Mouse (Mus musculus) heart, embryonic 16.5 days (tissue): ENCODE results near the gene Klk1b4. TPM values are rescaled to one million over a fixed set of nuclear protein-coding genes. Genes with fewer than 3 reads are reported as not detected.
"Not testable (repeated sequence)": the region's sequence is repeated elsewhere in the genome, so short reads cannot be mapped to it uniquely, and the experiment has no call there.

Experiments used
- ATAC-seq: fragments of 200-750 bp; cut with Nextera tagmentation; replicated peaks from 2 replicates; pipeline ENCODE4 v1.8.0; 2017; ENCODE audit warnings: moderate number of reproducible peaks; ENCODE audit not compliant: insufficient read depth, low FRiP score; ENCODE audit errors: extremely low read depth
- H3K27ac ChIP-seq: fragments of 300-500 bp; sonication (generic); 2 replicates; pipeline ENCODE4 v1.5.1; 2014; ENCODE audit warnings: mild to moderate bottlenecking, low read length, control low read depth, moderate library complexity
- H3K27me3 ChIP-seq: fragments of 300-500 bp; sonication (generic); 2 replicates; pipeline ENCODE4 v1.6.1; 2014; ENCODE audit warnings: low read length, mixed read lengths; ENCODE audit not compliant: control insufficient read depth, insufficient read depth
- H3K36me3 ChIP-seq: fragments of 300-500 bp; sonication (generic); 2 replicates; pipeline ENCODE4 v1.6.1; 2014; ENCODE audit not compliant: control insufficient read depth, insufficient read depth
- H3K4me1 ChIP-seq: fragments of 300-500 bp; sonication (generic); 2 replicates; pipeline ENCODE4 v1.6.1; 2014; ENCODE audit warnings: low read length, mixed read lengths; ENCODE audit not compliant: control insufficient read depth, insufficient read depth
- H3K4me2 ChIP-seq: fragments of 300-500 bp; sonication (generic); 2 replicates; pipeline ENCODE4 v1.6.1; 2014; ENCODE audit warnings: low read depth, mild to moderate bottlenecking, control low read depth, low read length
- H3K4me3 ChIP-seq: fragments of 300-500 bp; sonication (generic); 2 replicates; pipeline ENCODE4 v1.5.1; 2014; ENCODE audit warnings: mild to moderate bottlenecking, control low read depth, low read length
- H3K9ac ChIP-seq: fragments of 300-500 bp; sonication (generic); 2 replicates; pipeline ENCODE4 v1.6.1; 2014; ENCODE audit warnings: low read length, control low read depth
- H3K9me3 ChIP-seq: fragments of 300-500 bp; sonication (generic); replicated peaks from 2 replicates; pipeline ENCODE4 v1.6.1; 2016; ENCODE audit warnings: low read length; ENCODE audit not compliant: control insufficient read depth
- WGBS: fragments of 180-500 bp; shearing (Covaris S2); extraction: QIAGEN DNeasy Blood & Tissue Kit; methylation state at CpG from one replicate; pipeline ENCODE4 v1.1.7; 2014; 5-methylcytosine and 5-hydroxymethylcytosine counted together
- polyA plus RNA-seq: library from polyadenylated mRNA; unstranded; fragments of >200 nt; fragmentation: Nextera tagmentation; extraction: Ambion mirVana; gene quantifications from 2 replicates; pipeline ENCODE4 v1.2.1, GENCODE M21; 2015

Gene Klk1b4
- not detected in 2 replicates for polyA plus RNA-seq

DNA sequence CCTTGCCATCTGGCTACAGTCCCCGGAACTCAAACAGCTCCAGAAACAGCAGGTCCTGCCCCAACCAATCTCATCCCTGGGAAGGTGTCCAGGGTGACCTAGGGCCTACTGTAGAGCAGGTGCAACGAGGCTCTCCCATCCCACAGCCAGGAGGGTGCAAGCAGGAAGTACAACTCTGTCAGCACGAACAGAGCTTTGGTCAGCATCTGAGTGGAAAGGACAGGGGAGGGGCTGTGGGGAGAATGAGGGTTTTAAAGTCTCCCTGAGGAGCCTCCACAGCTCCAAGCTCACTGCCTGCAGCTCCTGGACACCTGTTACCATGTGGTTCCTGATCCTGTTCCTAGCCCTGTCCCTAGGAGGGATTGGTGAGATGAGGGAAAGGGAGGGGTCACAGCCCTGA, at the start of gene Klk1b4:
Klk1b4 (plus strand) TSS at position 301 of the 400 bp plus-strand sequence.
- 46% methylated on average over 3 of the region's 3 CpGs for WGBS
- not testable (repeated sequence) for ATAC-seq

DNA sequence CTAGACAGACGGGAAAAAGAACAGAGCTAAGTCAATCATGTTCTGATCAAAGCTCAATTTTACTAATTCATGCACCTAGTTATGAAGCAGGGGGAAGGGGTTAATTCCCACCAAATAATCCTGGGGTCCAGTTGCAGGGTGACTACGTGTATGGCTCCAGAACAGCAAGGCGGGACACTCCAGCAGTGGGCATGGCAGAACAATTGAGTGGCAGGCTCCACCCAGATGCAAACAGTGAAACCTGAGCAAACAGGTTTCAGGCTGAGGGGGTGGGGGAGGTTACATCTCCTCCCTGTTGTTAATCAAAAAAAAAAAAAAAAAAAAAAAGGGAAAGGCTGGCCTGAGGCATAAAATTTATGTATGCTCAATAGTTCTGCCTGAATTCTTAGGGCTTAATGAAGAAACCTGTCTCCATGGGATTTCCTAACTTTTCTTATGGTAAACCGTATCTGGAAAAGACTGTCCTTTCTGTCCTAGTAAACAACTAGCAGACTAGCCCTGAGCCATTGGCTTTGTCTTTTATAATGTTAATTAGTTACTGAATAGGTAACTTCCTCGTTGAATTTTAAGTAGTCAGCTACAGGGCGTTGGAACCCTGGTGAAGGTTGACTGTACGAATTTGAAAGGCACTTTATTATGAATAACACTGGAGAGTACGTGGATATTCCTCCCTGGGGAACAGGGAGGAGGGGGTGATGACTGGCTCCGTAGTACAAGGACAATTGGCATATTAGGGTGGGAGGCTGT, 27.8 kb upstream of the Klk1b4 start:
- no peak for ATAC-seq
- no peak overlapping the region for H3K9ac ChIP-seq
- WGBS, result 73% methylated on average over 9 of the region's 9 CpGs
- no peak overlapping the region for H3K4me2 ChIP-seq
- H3K9me3 ChIP-seq, result no peaks in the 10 kb centered on the region
- no peaks in the 10 kb centered on the region for H3K4me1 ChIP-seq
- no peaks in the 10 kb centered on the region for H3K36me3 ChIP-seq
- no peak overlapping the region for H3K27ac ChIP-seq
- no peaks in the 10 kb centered on the region for H3K27me3 ChIP-seq
- H3K4me3 ChIP-seq, result no peak overlapping the region

More for the DNA sequence above, at the start of gene Klk1b4:
- H3K27me3 ChIP-seq, H3K4me3 ChIP-seq, H3K27ac ChIP-seq, H3K36me3 ChIP-seq, H3K4me2 ChIP-seq, H3K4me1 ChIP-seq, H3K9ac ChIP-seq, H3K9me3 ChIP-seq: not testable (repeated sequence)

DNA sequence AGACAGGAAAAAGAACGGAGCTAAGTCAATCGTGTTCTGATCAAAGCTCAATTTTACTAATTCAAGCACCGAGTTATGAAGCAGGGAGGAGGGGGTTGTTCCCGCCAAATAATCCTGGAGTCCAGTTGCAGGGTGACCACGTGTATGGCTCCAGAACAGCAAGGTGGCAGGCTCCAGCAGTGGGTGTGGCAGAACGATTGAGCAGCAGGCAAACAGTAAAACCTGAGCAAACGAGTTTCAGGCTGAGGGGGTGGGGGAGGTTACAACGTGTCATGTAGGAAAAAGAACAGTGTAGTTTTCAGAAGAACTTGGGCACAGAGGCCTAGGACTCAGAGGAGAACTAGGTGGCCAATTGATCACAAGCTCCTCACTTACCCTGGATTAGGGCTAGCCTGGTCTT, 20.7 kb upstream of the Klk1b4 start:
- H3K9ac ChIP-seq, H3K27ac ChIP-seq, H3K27me3 ChIP-seq, H3K4me3 ChIP-seq, H3K4me2 ChIP-seq, ATAC-seq, H3K9me3 ChIP-seq, H3K4me1 ChIP-seq, H3K36me3 ChIP-seq: not testable (repeated sequence)
- WGBS, result 58% methylated on average over 8 of the region's 8 CpGs

DNA sequence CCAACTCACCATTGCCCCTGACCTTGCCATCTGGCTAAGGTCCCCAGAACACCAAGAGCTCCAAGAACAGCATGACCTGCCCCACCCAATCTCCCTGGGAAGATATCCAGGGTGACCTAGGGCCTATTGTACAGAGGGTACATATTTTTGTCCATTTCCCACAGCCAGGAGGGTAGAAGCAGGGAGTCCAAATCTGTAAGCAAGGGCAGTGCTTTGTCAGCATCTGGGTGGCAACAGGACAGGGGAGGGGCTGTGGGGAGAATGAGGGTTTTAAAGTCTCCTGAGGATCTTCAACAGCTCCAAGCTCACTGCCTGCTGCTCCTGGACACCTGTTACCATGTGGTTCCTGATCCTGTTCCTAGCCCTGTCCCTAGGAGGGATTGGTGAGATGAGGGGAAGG, 19.3 kb upstream of the Klk1b4 start, which contains the start of gene Klk1b24:
Klk1b24 (plus strand) TSS at position 301 of the 400 bp plus-strand sequence.
- H3K4me1 ChIP-seq, H3K4me3 ChIP-seq, H3K27ac ChIP-seq, H3K27me3 ChIP-seq, ATAC-seq, H3K9ac ChIP-seq, H3K4me2 ChIP-seq, H3K36me3 ChIP-seq, H3K9me3 ChIP-seq: not testable (repeated sequence)

DNA sequence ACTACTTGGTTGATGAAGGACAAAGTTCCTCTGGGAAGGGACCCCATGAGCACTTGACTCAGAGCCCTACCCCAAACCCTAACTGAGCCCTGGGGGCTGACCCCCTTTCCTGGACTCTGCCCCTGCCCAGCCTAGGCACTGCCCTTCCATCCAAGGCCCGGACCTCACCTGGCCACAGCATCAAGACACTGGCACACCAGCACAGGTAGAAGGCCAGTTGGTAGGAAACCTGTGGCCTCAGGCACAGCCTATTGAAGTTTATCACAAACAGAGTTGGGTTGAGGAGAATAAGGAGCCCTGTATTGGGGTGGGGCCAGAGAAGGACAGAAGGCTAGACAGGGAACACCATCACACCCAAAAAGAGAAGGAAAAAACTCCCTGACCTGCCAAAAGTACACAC, 13.8 kb upstream of the Klk1b4 start:
- not testable (repeated sequence) for H3K4me2 ChIP-seq, H3K4me3 ChIP-seq, H3K27ac ChIP-seq, H3K9me3 ChIP-seq, H3K4me1 ChIP-seq, ATAC-seq, H3K27me3 ChIP-seq, H3K9ac ChIP-seq, H3K36me3 ChIP-seq
- 78% methylated on average over 1 of the region's 1 CpGs for WGBS

DNA sequence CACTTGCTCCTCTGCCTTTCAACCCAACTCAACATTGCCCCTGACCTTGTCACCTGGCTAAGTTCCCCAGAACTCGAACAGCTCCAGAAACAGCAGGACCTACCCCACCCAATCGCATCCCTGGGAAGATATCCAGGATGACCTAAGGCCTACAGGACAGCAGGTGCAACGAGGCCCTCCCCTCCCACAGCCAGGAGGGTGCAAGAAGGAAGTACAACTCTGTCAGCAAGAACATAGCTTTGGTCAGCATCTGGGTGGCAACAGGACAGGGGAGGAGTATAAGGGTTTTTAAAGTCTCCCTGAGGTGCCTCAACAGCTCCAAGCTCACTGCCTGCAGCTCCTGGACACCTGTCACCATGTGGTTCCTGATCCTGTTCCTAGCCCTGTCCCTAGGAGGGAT, 9.3 kb upstream of the Klk1b4 start, which contains the start of gene Klk1b3:
Klk1b3 (plus strand) TSS at position 301 of the 400 bp plus-strand sequence.
- H3K36me3 ChIP-seq, result no peaks in the 10 kb centered on the region
- no peak within 1 kb of the TSS for H3K27ac ChIP-seq
- H3K9ac ChIP-seq, result no peak within 1 kb of the TSS
- no peak within 1 kb of the TSS for H3K4me3 ChIP-seq
- no peak for ATAC-seq
- no peak within 1 kb of the TSS for H3K4me2 ChIP-seq
- H3K9me3 ChIP-seq, result no peaks in the 10 kb centered on the region
- WGBS, result 47% methylated on average over 3 of the region's 3 CpGs
- no peaks in the 10 kb centered on the region for H3K27me3 ChIP-seq
- no peaks in the 10 kb centered on the region for H3K4me1 ChIP-seq

DNA sequence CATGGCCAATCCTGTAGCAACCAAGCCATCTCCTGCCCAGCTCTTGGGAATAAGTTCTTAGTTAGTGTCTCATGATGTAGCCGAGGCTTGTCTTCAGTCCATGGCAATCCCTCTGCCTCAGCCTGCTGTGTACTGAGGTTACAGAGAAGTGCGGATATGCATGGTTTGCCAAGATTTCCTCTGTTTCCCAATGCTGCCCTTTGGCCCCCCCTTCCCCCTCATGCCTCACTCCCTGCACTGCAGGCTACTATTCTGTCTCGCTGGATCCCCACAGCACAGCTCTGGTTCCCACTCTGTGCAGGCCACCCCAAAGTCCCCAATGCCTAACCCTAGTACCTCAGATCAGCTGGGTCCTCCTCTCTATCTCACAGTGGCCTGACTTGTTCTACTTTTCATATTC, 1.1 kb downstream of the Klk1b4 start:
- H3K9ac ChIP-seq, result no peak overlapping the region
- ATAC-seq, result no peak
- no peaks in the 10 kb centered on the region for H3K9me3 ChIP-seq
- H3K27me3 ChIP-seq, result no peaks in the 10 kb centered on the region
- H3K4me2 ChIP-seq, result no peak overlapping the region
- no peak overlapping the region for H3K4me3 ChIP-seq
- no peaks in the 10 kb centered on the region for H3K36me3 ChIP-seq
- H3K27ac ChIP-seq, result no peak overlapping the region
- WGBS, result 61% methylated on average over 3 of the region's 3 CpGs
- no peaks in the 10 kb centered on the region for H3K4me1 ChIP-seq

DNA sequence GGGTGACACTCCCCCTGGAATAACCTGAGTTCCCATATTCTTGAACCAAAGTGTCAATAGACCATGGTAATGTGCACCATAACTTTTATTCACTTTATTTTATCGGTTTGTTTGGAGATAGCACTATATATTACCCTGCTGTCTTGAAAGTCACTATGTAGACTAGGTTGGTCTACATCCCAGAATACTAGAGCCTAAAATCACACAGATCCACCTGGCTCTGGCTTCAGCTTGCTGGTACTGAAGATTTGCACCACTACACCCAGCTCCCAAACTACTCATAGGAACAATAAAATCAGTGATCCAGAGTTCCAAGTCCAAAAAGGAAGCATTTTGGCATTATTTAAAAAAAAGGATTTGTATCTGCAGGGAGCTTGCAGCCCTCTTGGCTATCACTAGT, 8.4 kb downstream of the Klk1b4 start, which contains the start of gene Klk1b5:
Klk1b5 (plus strand) TSS at position 301 of the 400 bp plus-strand sequence.
- Histone ChIP-seq H3K4me1 (no peaks in the 10 kb centered on the region), H3K4me3 (no peak within 1 kb of the TSS), H3K27me3 (no peaks in the 10 kb centered on the region; the same call in 1 of the 2 replicates), H3K9me3 (no peaks in the 10 kb centered on the region), H3K4me2 (no peak within 1 kb of the TSS), H3K36me3 (no peaks in the 10 kb centered on the region), H3K9ac (no peak within 1 kb of the TSS), H3K27ac (no peak within 1 kb of the TSS)
- 67% methylated on average over 1 of the region's 1 CpGs for WGBS
- ATAC-seq, result no peak

DNA sequence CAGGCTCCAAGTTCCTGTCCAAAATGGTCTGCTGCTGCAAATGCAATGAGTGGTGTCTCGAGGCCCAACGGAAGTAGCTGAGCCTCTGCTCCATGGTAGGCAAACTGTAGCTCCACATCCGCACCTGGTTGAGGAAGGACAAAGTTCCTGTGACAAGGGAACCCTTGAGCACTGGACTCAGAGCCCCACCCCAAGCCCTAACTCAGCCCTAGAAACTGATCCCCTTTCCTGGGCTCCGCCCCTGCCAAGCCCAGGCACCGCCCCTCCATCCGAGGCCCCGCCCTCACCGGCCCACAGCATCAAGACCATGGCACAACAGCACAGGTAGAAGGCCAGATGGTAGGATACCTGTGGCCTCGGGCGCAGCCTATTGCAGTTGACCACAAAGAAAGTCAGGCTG, 14.4 kb downstream of the Klk1b4 start:
- not testable (repeated sequence) for H3K9me3 ChIP-seq, H3K4me2 ChIP-seq, H3K9ac ChIP-seq, ATAC-seq, H3K27ac ChIP-seq, H3K4me3 ChIP-seq, H3K4me1 ChIP-seq, H3K27me3 ChIP-seq, H3K36me3 ChIP-seq
- WGBS, result 58% methylated on average over 8 of the region's 10 CpGs
